Mouse (Mus musculus) small intestine, adult 2 months (tissue): Measurements from ENCODE around the gene Glis3.

Experiments
- CTCF ChIP-seq: fragments of 200-500 bp; IDR thresholded peaks from 2 replicates; pipeline ENCODE4 v1.5.1; 2012; ENCODE audit warnings: low read depth, mild to moderate bottlenecking, control low read depth, inconsistent platforms, low read length, moderate library complexity, mixed read lengths; ENCODE audit not compliant: insufficient replicate concordance, insufficient read length; ENCODE audit errors: extremely low read depth
- POLR2A ChIP-seq: fragments of 200-500 bp; IDR thresholded peaks from 2 replicates; pipeline ENCODE4 v1.6.1; 2012; ENCODE audit warnings: low read depth, mild to moderate bottlenecking, control low read depth, inconsistent platforms, low read length, moderate library complexity

DNA sequence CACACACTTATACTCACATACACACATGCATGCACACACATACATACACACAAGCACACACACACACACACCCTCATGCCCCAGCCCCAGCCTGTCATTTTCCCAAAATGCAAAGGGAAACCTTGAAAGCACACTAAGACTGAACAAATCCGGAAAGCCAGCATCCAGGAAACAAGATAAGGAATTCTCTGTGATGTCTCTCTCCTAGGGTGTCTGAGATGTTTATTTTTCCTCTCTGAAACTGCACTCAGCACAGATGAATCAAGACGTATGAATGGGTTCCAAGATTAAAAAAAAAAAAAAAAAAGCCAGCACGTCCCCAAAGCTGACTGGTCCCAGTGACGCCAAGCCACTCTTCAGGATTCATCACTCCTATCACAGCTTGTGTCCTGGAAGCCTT is 85.7 kb downstream of the Glis3 start:
- no peak for TF ChIP-seq POLR2A
- no peak for TF ChIP-seq CTCF
